Mouse (Mus musculus) mouse trophoblast stem cell (cell line): Measurements from ENCODE around the gene Fam160b1.

Experiments
- in situ Hi-C, 2 experiments: fragments of 300-500 bp; cut with MseI, MboI; formaldehyde crosslinking; loops; 2 replicates in 1 of 2; 3 replicates in 1 of 2; pipeline ENCODE4 v1.15.1; 2025

Fam160b1 gene

DNA sequence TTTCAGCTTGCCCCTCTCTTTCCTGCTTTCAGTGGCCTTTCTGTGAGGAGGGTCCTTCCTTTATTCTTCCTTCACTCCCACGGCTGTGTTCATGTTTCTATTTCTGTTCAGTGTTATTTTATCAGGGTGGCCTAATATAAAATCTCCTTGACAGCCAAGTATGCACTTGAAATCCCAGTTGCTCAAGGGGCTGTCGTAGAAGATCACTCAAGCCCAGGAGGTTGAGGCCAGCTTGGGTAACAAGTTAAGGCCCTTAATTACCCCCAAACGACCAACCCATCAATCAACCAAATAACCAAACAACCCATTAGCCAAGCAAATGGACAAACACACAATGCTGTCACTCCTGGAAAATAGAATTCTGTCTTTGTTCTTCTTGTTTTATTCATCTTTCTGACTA is 62.9 kb downstream of the Fam160b1 start:
- in situ Hi-C loops, result no loop called here

- in situ Hi-C loops, result no loop called here
Measured at GRCm38 (mm10) chr19:57425296-57425695, 64.8 kb downstream of the Fam160b1 start.

DNA sequence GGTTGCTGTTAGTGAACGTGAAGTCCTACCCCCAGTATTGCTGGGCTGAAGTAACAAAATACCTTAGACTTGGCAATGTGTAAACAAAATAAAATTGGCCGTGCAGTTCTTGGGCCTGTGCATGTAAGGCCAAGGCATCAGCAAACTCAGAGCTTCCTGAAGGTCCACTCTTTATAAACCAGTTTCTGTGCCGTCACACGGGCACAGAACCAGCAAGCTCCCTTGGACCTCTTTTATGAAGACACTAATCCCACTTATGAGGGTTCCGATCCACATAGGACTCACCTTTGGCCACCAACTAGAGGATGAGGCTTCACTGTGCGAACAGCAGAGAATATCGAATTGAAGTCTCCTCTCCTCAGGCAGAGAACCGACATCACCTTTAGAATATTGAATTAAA is 66.4 kb downstream of the Fam160b1 start:
- in situ Hi-C loops, result no loop called here

DNA sequence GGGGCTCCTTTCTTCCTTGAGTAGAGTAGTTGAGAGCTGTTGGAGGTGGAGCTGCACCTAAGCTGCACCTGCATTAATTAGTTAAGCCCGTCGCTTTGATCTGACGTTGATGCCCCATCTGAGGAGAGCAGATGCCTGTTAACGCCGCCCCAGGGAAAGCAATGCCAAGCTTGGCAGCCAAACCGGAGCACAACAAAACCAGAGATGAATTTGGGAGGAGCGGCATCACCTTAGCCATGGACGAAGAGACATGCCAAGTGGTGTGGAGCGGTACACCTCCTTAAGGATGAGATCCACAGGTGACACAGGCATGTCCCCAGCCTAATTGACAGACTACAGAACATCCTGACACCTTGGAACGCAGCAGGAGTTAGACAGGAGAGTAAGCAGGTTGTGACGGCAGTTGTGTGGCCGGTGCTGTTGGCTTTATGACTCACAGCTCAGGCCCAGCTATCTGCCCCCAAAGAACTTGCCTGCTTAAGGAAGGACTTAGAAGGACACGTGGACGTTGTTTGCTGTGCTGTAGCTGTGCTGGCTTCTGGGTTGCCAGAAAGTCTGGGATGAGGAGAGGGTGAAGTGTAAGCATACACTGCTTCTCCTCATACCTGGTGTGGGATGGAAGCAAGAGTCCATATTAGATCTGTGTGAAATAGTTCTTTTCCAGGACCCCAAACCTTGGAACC is 67.4 kb downstream of the Fam160b1 start:
- in situ Hi-C loops, result no loop called here

DNA sequence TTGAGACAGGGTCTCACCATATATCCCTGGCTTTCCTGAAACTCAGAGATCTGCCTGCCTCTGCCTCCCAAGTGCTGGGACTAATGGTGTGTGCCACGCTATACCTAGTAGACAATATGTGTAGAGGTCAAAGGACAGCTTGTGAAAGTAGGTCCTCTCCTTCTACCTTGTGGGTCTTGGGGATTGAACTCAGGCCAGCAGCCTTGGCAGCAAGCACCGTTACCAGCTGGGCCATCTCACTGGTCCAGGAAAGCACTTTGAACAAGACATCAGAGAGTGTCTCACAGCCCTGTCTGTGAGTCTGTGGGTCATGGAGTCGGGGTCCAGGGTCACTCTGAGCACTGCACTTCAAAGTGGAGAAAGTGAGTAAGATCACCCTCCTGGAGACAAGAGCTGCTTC is 68.2 kb downstream of the Fam160b1 start:
- in situ Hi-C loops, result no loop called here

DNA sequence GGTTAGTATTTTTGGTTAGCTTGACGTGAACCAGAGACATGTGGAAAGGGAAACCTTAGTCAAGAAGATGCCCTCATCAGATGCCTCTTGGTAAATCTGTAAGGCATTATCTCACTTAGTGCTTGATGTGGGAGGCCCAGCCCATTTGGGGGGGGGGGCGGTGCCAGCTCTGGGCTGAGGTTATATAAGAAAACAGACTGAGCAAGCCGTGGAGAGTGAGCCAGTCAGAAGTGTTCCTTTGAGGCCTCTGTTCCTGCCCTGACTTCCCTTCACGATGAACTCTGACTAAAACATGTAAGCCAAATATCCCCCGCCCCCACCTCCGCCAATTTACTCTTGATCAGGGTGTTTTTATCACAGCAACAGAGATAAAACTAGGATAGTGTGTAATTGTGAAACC is 69.4 kb downstream of the Fam160b1 start:
- in situ Hi-C loops, result no loop called here

GRCm38 (mm10) chr19:57431476-57431875 is 71.0 kb downstream of the Fam160b1 start:
- in situ Hi-C loops, result no loop called here

DNA sequence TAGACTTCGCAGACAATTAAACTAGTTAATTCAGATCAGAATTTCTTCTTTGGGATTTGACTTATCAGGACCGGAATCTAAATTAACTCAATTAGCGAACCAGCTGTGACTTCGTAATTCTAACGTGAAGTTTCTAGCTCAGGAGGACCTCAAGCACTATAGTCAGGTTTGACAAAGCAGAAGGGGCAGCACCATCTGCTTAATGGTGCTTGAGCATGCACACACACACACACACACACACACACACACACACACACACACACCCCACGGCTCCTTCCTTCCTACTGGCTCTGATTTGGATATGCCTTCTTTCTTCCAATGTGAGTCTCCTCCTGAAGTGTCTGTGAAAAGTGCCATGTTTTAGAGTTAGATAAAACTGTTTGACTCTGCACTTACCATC is 73.5 kb downstream of the Fam160b1 start:
- in situ Hi-C loops, result no loop called here

GRCm38 (mm10) chr19:57436586-57437021 is 76.1 kb downstream of the Fam160b1 start:
- in situ Hi-C loops, result no loop called here

GRCm38 (mm10) chr19:57437042-57437441 is 76.6 kb downstream of the Fam160b1 start:
- in situ Hi-C loops, result no loop called here
